Mouse (Mus musculus) thymus, adult 2 months (tissue): ENCODE results near the gene Pemt.

Experiments
- CTCF ChIP-seq: fragments of 200-500 bp; IDR thresholded peaks from 2 replicates; pipeline ENCODE4 v1.5.1; 2012; ENCODE audit warnings: mild to moderate bottlenecking, control low read depth, low read length, moderate library complexity, borderline replicate concordance; ENCODE audit not compliant: control insufficient read depth, poor library complexity, insufficient read depth; ENCODE audit errors: extremely low read depth
- POLR2A ChIP-seq: fragments of 200-500 bp; IDR thresholded peaks from 2 replicates; pipeline ENCODE4 v1.6.1; 2012; ENCODE audit warnings: mild to moderate bottlenecking, low read length, control low read depth, moderate library complexity; ENCODE audit not compliant: control insufficient read depth, poor library complexity, insufficient read depth; ENCODE audit errors: extremely low read depth

GRCm38 (mm10) chr11:59989406-59989805, 56.9 kb downstream of the Pemt start:
- no peak for TF ChIP-seq CTCF
- no peak for TF ChIP-seq POLR2A
